Mouse (Mus musculus) liver, adult 2 months (tissue): ENCODE measurements around the gene Sbno2.
A peak's percentile ranks its signal among the peaks of the same experiment; 100 is the strongest.

Experiments used
- CTCF ChIP-seq: fragments of 200-500 bp; IDR thresholded peaks from 2 replicates; pipeline ENCODE4 v1.5.1; 2011; ENCODE audit warnings: low read depth, low read length, control low read depth
- POLR2A ChIP-seq: fragments of 200-500 bp; IDR thresholded peaks from 2 replicates; pipeline ENCODE4 v1.6.1; 2011; ENCODE audit warnings: low read length, control low read depth; ENCODE audit not compliant: insufficient read depth; ENCODE audit errors: extremely low read depth

DNA sequence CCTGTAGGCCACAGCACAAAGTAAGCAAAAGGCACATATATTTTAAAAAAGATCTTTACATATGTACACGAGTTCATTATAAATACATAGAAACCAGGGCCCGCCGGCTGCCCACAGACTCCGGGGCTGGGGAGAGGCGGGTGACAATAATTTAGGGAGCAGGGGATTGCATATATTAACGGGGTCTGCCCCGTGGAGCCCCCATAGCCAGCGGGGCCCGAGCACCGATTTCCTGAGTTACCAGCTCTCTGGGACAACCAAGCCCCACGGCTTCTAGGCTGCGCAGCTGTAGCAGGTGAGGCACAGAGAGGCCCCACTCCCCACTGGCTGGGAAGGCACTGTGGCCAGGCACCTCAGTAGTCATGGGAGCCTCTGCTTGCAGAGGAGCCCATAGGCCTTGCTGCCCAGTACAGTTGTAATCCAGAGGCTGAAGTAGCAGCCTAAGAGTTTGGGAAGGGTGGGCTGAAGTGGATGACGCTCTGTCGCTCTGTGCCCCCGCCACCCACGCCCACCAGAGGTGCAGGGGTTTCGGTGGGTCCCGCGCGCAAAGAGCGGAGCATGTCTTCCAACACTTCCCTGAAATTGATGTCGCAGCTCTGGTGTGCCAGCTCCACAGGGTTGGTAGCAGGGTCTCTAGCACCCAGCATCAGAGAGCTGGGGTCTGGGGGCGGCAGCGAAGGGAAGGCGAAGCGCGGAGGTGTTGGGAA, 48.2 kb downstream of the Sbno2 start:
- TF ChIP-seq CTCF = no peak
- 0 out of 2 replicates have a peak, but pooled peaks have one; percentile 17 for TF ChIP-seq POLR2A
